Mouse (Mus musculus): ENCODE data around the gene Farsb. TPM values are rescaled to one million over a fixed set of nuclear protein-coding genes. Genes with fewer than 3 reads are reported as not detected.

The Farsb gene
- polyA plus RNA-seq, 1 experiment from 2014 or later, result 123 TPM

GRCm38 (mm10) chr1:78437150-78437549, 51.5 kb downstream of the Farsb start:
- 73% methylated on average over 3 of the region's 3 CpGs for WGBS
- H3K4me3 ChIP-seq (replicated peaks), result no peak overlapping the region
- no peak for ATAC-seq (ENCODE audit: insufficient number of reproducible peaks, low FRiP score, low TSS enrichment, low read depth)
- H3K4me2 ChIP-seq (replicated peaks), result no peak overlapping the region
- no peaks in the 10 kb centered on the region for H3K27me3 ChIP-seq
- H3K9ac ChIP-seq, result no peak overlapping the region
- no peaks in the 10 kb centered on the region for H3K9me3 ChIP-seq (replicated peaks)
- H3K27ac ChIP-seq (replicated peaks), result no peak overlapping the region
- H3K36me3 ChIP-seq, result peaks cover 6% of the 10 kb centered on the region; the same call in 1 of the 2 replicates
- no peaks in the 10 kb centered on the region for H3K4me1 ChIP-seq

DNA sequence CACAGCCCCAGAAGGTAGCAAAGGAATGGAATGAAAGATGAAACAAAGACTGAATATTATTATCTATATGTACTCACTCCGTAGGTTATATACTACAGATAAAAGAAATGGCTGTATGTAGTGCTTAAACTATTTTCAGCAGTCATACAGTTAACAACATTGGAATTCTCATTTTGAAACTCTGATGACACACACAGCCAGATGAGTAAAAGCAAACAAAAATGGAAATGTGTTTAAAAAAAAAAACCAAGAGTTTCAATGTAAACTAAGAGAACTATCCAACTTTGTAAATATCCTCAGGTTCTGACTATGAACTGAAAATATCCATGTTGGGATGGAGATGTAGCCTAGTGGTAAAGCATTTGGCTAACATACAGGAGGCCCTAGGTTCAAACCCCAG, 52.3 kb downstream of the Farsb start:
- H3K4me1 ChIP-seq, result no peaks in the 10 kb centered on the region
- WGBS, result 84% methylated on average over 1 of the region's 1 CpGs
- no peak for ATAC-seq (ENCODE audit: insufficient number of reproducible peaks, low FRiP score, low TSS enrichment, low read depth)

GRCm38 (mm10) chr1:78435967-78436366, 52.7 kb downstream of the Farsb start:
- H3K4me3 ChIP-seq (replicated peaks), result no peak overlapping the region
- no peak overlapping the region for H3K27ac ChIP-seq (replicated peaks)
- ATAC-seq (ENCODE audit: insufficient number of reproducible peaks, low FRiP score, low TSS enrichment, low read depth), result no peak
- H3K4me2 ChIP-seq (replicated peaks), result no peak overlapping the region
- no peaks in the 10 kb centered on the region for H3K27me3 ChIP-seq
- no peaks in the 10 kb centered on the region for H3K4me1 ChIP-seq
- H3K9me3 ChIP-seq (replicated peaks), result no peaks in the 10 kb centered on the region
- no peak overlapping the region for H3K9ac ChIP-seq
- H3K36me3 ChIP-seq, result no peaks in the 10 kb centered on the region
- 76% methylated on average over 2 of the region's 2 CpGs for WGBS

More for the DNA sequence above, 52.3 kb downstream of the Farsb start:
- H3K9ac ChIP-seq, result no peak overlapping the region
- no peak overlapping the region for H3K4me3 ChIP-seq (replicated peaks)
- no peaks in the 10 kb centered on the region for H3K27me3 ChIP-seq
- H3K36me3 ChIP-seq, result peaks cover 3% of the 10 kb centered on the region; the same call in 1 of the 2 replicates
- no peak overlapping the region for H3K27ac ChIP-seq (replicated peaks)
- no peak overlapping the region for H3K4me2 ChIP-seq (replicated peaks)
- H3K9me3 ChIP-seq (replicated peaks), result no peaks in the 10 kb centered on the region

DNA sequence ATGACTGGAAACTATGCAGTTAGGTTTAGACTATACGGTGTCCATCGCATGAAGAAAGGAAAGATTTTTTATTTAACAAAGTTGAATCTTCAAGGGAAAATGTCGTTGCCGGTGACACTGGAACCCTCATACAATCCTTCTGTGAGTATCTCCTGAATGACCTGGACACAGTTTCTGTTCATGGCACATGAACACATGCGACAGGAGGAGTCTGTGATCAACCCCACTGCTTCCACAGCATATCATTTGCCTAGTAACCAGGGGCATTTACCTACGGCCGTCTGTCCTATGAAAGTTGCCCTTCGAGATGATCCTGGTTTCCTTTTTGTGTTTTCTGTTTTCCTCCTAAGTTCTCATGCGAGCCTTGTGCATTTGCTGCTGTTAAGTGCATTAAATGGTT, 55.2 kb downstream of the Farsb start:
- 90% methylated on average over 9 of the region's 9 CpGs for WGBS
- no peak for ATAC-seq (ENCODE audit: insufficient number of reproducible peaks, low FRiP score, low TSS enrichment, low read depth)
- Histone ChIP-seq H3K9me3 (replicated peaks) (no peaks in the 10 kb centered on the region), H3K27ac (replicated peaks) (no peak overlapping the region), H3K27me3 (no peaks in the 10 kb centered on the region), H3K4me3 (replicated peaks) (no peak overlapping the region), H3K4me1 (0 out of 2 replicates have a peak, but pooled peaks cover 4% of the 10 kb centered on the region), H3K4me2 (replicated peaks) (no peak overlapping the region), H3K9ac (no peak overlapping the region), H3K36me3 (no peaks in the 10 kb centered on the region)

- H3K9ac ChIP-seq, result no peak overlapping the region
- WGBS, result 65% methylated on average over 11 of the region's 11 CpGs
- H3K27ac ChIP-seq (replicated peaks), result no peak overlapping the region
- no peak overlapping the region for H3K4me2 ChIP-seq (replicated peaks)
- H3K4me3 ChIP-seq (replicated peaks), result no peak overlapping the region
- H3K4me1 ChIP-seq, result 0 out of 2 replicates have a peak, but pooled peaks cover 4% of the 10 kb centered on the region
- ATAC-seq (ENCODE audit: insufficient number of reproducible peaks, low FRiP score, low TSS enrichment, low read depth), result no peak
- no peaks in the 10 kb centered on the region for H3K27me3 ChIP-seq
- H3K36me3 ChIP-seq, result peaks cover 4% of the 10 kb centered on the region; the same call in 1 of the 2 replicates
- H3K9me3 ChIP-seq (replicated peaks), result no peaks in the 10 kb centered on the region
These were observed 59.8 kb downstream of the Farsb start for GRCm38 (mm10) chr1:78428851-78429250.

DNA sequence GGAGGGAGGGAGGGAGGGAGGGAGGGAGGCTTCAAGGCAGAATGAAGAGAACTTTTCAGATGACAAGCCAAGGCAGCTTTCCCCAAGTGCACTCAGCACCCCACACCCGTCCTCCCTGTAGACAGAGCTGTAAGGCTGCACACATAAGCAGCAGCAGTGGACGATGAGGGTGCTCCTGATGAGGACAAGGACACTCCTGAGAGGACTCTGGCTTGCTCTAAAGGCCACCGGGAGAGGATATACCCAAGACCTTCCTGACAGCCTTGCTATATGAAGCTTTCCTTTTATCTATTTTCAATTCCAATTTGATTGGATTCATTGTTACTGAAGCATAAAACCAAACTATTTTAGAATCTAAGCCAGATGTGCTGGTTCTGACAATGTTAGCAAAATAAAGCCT, 61.9 kb downstream of the Farsb start:
- WGBS, result 27% methylated on average over 3 of the region's 3 CpGs
- no peak overlapping the region for H3K4me2 ChIP-seq (replicated peaks)
- H3K4me1 ChIP-seq, result peaks cover 15% of the 10 kb centered on the region; the same call in 1 of the 2 replicates
- no peak overlapping the region for H3K4me3 ChIP-seq (replicated peaks)
- H3K9ac ChIP-seq, result no peak overlapping the region
- ATAC-seq (ENCODE audit: insufficient number of reproducible peaks, low FRiP score, low TSS enrichment, low read depth), result no peak
- peaks cover 7% of the 10 kb centered on the region; the same call in 1 of the 2 replicates for H3K36me3 ChIP-seq
- H3K27me3 ChIP-seq, result no peaks in the 10 kb centered on the region
- H3K27ac ChIP-seq (replicated peaks), result no peak overlapping the region
- H3K9me3 ChIP-seq (replicated peaks), result no peaks in the 10 kb centered on the region

DNA sequence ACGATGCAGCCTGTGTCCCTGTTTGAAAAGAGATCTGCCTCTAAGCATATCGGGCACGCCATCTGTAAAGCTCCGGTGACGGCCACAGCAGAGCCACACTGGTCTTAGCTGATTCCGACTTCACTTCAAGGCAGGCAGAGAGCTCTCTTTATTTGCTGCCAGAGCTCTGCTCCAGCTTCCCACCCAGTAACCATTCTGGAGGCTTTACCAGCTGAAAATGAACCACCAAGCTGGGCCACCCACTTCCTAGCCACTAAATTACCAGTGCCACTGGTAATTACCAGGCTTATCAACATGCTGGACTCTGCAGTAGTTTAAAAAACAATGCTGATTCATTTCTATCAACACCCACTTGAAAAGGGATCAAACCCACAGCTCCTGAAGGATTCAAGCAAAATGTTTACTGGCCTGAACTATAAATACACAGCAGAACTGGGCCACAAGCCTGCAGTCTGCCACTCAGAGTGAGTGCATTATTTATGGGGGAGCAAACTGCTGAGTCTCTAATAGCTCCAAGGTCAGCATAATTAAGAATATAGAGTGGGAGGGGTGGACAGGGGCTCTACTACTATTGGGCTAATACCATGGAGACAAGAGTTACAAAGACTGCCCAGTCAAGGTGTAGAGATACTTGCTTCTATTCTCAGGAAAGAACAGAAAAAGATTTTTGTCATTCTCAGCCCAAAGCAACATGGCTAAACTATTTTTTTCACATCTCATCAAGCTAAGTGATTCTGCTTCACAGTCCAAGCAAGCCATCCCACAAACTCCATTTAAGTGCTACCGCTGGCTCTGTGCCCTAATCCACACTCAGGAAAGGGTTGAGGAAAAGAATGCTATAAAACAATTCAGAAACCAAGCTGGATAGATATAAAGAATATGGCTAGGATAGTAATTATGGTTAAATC, 62.6 kb downstream of the Farsb start:
- Histone ChIP-seq H3K4me3 (replicated peaks) (no peak overlapping the region), H3K4me2 (replicated peaks) (no peak overlapping the region), H3K9ac (no peak overlapping the region), H3K9me3 (replicated peaks) (no peaks in the 10 kb centered on the region), H3K27ac (replicated peaks) (no peak overlapping the region), H3K4me1 (peaks cover 19% of the 10 kb centered on the region; the same call in 1 of the 2 replicates), H3K27me3 (no peaks in the 10 kb centered on the region), H3K36me3 (peaks cover 7% of the 10 kb centered on the region; the same call in 1 of the 2 replicates)
- 0 out of 2 replicates have a peak, but pooled peaks have one; percentile 36 for ATAC-seq (ENCODE audit: insufficient number of reproducible peaks, low FRiP score, low TSS enrichment, low read depth)
- WGBS, result 67% methylated on average over 7 of the region's 7 CpGs

GRCm38 (mm10) chr1:78425309-78425708, 63.4 kb downstream of the Farsb start:
- H3K36me3 ChIP-seq, result peaks cover 7% of the 10 kb centered on the region; the same call in 1 of the 2 replicates
- WGBS, result 87% methylated on average over 7 of the region's 7 CpGs
- H3K9me3 ChIP-seq (replicated peaks), result no peaks in the 10 kb centered on the region
- no peak overlapping the region for H3K27ac ChIP-seq (replicated peaks)
- H3K4me2 ChIP-seq (replicated peaks), result no peak overlapping the region
- no peak overlapping the region for H3K9ac ChIP-seq
- no peak for ATAC-seq (ENCODE audit: insufficient number of reproducible peaks, low FRiP score, low TSS enrichment, low read depth)
- H3K4me1 ChIP-seq, result peaks cover 24% of the 10 kb centered on the region; the same call in 1 of the 2 replicates
- no peaks in the 10 kb centered on the region for H3K27me3 ChIP-seq
- H3K4me3 ChIP-seq (replicated peaks), result no peak overlapping the region

GRCm38 (mm10) chr1:78424848-78425247, 63.8 kb downstream of the Farsb start:
- Histone ChIP-seq H3K4me2 (replicated peaks) (no peak overlapping the region), H3K36me3 (peaks cover 7% of the 10 kb centered on the region; the same call in 1 of the 2 replicates), H3K27ac (replicated peaks) (no peak overlapping the region), H3K9ac (no peak overlapping the region), H3K27me3 (no peaks in the 10 kb centered on the region), H3K4me1 (peaks cover 24% of the 10 kb centered on the region; the same call in 1 of the 2 replicates), H3K4me3 (replicated peaks) (no peak overlapping the region), H3K9me3 (replicated peaks) (no peaks in the 10 kb centered on the region)
- ATAC-seq (ENCODE audit: insufficient number of reproducible peaks, low FRiP score, low TSS enrichment, low read depth), result no peak
- 81% methylated on average over 4 of the region's 4 CpGs for WGBS

DNA sequence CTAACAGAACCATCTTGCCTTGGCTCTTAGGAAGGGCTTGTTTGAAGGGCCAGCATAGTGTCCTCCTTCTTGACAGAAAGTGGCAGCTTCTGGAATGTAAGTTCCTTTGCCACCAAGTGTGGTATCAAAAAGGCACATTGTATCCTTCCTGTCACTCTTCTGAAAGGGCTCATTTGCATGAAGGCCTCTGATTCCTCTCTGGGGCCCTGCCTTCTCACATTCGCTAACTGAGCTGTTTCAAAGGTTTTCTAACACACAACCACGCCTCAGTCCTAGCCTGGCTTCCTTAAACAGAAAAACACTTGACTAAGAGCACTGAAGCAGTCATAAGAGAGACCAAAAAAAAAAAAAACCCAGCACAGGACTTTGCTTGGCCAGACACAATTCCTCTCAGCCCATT, 66.1 kb downstream of the Farsb start:
- H3K4me3 ChIP-seq (replicated peaks), result no peak overlapping the region
- ATAC-seq (ENCODE audit: insufficient number of reproducible peaks, low FRiP score, low TSS enrichment, low read depth), result no peak
- H3K27me3 ChIP-seq, result no peaks in the 10 kb centered on the region
- no peak overlapping the region for H3K27ac ChIP-seq (replicated peaks)
- WGBS, result 54% methylated on average over 2 of the region's 2 CpGs
- H3K36me3 ChIP-seq, result peaks cover 10% of the 10 kb centered on the region; the same call in 1 of the 2 replicates
- no peak overlapping the region for H3K4me2 ChIP-seq (replicated peaks)
- no peak overlapping the region for H3K9ac ChIP-seq
- H3K4me1 ChIP-seq, result peaks cover 26% of the 10 kb centered on the region; the same call in 1 of the 2 replicates
- no peaks in the 10 kb centered on the region for H3K9me3 ChIP-seq (replicated peaks)

GRCm38 (mm10) chr1:78421749-78422148, 66.9 kb downstream of the Farsb start:
- 49% methylated on average over 5 of the region's 5 CpGs for WGBS
- no peak overlapping the region for H3K4me2 ChIP-seq (replicated peaks)
- peaks cover 10% of the 10 kb centered on the region; the same call in 1 of the 2 replicates for H3K36me3 ChIP-seq
- H3K9me3 ChIP-seq (replicated peaks), result no peaks in the 10 kb centered on the region
- H3K4me3 ChIP-seq (replicated peaks), result no peak overlapping the region
- 0 out of 2 replicates have a peak overlapping the region, but pooled peaks have one; percentile 17 for H3K27ac ChIP-seq (replicated peaks)
- no peak for ATAC-seq (ENCODE audit: insufficient number of reproducible peaks, low FRiP score, low TSS enrichment, low read depth)
- H3K9ac ChIP-seq, result no peak overlapping the region
- H3K27me3 ChIP-seq, result no peaks in the 10 kb centered on the region
- peaks cover 26% of the 10 kb centered on the region; the same call in 1 of the 2 replicates for H3K4me1 ChIP-seq

Data from embryonic facial prominence, embryonic 15.5 days (tissue).